Mouse (Mus musculus) liver, embryonic 11.5 days (tissue): ENCODE data around the gene Scg3. TPM values are rescaled to one million over a fixed set of nuclear protein-coding genes. Genes with fewer than 3 reads are reported as not detected.

Experiments
- ATAC-seq: fragments of 200-750 bp; cut with Nextera tagmentation; replicated peaks from 2 replicates; pipeline ENCODE4 v1.8.0; 2017; ENCODE audit warnings: moderate number of reproducible peaks, mild to moderate bottlenecking, moderate TSS enrichment, moderate library complexity; ENCODE audit not compliant: low FRiP score
- DNase-seq: peaks from one replicate; pipeline ENCODE4 v3.0.0-alpha.2; 2017; ENCODE audit warnings: low spot score
- H3K27ac ChIP-seq: fragments of 300-500 bp; sonication (generic); 2 replicates; pipeline ENCODE4 v1.5.1; 2014; ENCODE audit warnings: mild to moderate bottlenecking, low read depth, low read length, control low read depth
- H3K27me3 ChIP-seq: fragments of 300-500 bp; sonication (generic); replicated peaks from 2 replicates; pipeline ENCODE4 v1.6.1; 2014; ENCODE audit warnings: low read length, mixed read lengths; ENCODE audit not compliant: control insufficient read depth, insufficient read depth
- H3K36me3 ChIP-seq: fragments of 300-500 bp; sonication (generic); 2 replicates; pipeline ENCODE4 v1.6.1; 2014; ENCODE audit warnings: mild to moderate bottlenecking, low read length, moderate library complexity, mixed read lengths; ENCODE audit not compliant: control insufficient read depth, insufficient read depth
- H3K4me1 ChIP-seq: fragments of 300-500 bp; sonication (generic); replicated peaks from 2 replicates; pipeline ENCODE4 v1.6.1; 2014; ENCODE audit warnings: low read length, mixed read lengths; ENCODE audit not compliant: control insufficient read depth, insufficient read depth
- H3K4me2 ChIP-seq: fragments of 300-500 bp; sonication (generic); 2 replicates; pipeline ENCODE4 v1.6.1; 2014; ENCODE audit warnings: mild to moderate bottlenecking, control low read depth, moderate library complexity
- H3K4me3 ChIP-seq: fragments of 300-500 bp; sonication (generic); 2 replicates; pipeline ENCODE4 v1.5.1; 2014; ENCODE audit warnings: low read depth, low read length, control low read depth
- H3K9ac ChIP-seq: fragments of 300-500 bp; sonication (generic); 2 replicates; pipeline ENCODE4 v1.6.1; 2014; ENCODE audit warnings: low read depth, low read length, control low read depth
- H3K9me3 ChIP-seq: fragments of 300-500 bp; sonication (generic); 2 replicates; pipeline ENCODE4 v1.6.1; 2016; ENCODE audit warnings: low read length, inconsistent platforms, mixed read lengths; ENCODE audit not compliant: control insufficient read depth
- WGBS: fragments of 180-500 bp; shearing (Covaris S2); extraction: QIAGEN DNeasy Blood & Tissue Kit; methylation state at CpG from one replicate; pipeline ENCODE4 v1.1.7; 2014; 5-methylcytosine and 5-hydroxymethylcytosine counted together
- polyA plus RNA-seq: library from polyadenylated mRNA; unstranded; fragments of >200 nt; fragmentation: Nextera tagmentation; extraction: Ambion mirVana; gene quantifications from 2 replicates; pipeline ENCODE4 v1.2.1, GENCODE M21; 2014

Scg3 gene
- polyA plus RNA-seq, 1 experiment from 2014 or later, result 0.08 TPM

- Histone ChIP-seq H3K4me2 (no peak overlapping the region), H3K27me3 (no peaks in the 10 kb centered on the region), H3K36me3 (no peaks in the 10 kb centered on the region), H3K9ac (no peak overlapping the region), H3K4me1 (no peaks in the 10 kb centered on the region), H3K9me3 (no peaks in the 10 kb centered on the region), H3K4me3 (no peak overlapping the region), H3K27ac (no peak overlapping the region)
- 69% methylated on average over 7 of the region's 7 CpGs for WGBS
- ATAC-seq (no peak), DNase-seq (no peak)
Measured at GRCm38 (mm10) chr9:75600166-75600934, 83.5 kb downstream of the Scg3 start.

- no peaks in the 10 kb centered on the region for H3K36me3 ChIP-seq
- WGBS, result 61% methylated on average over 5 of the region's 5 CpGs
- no peaks in the 10 kb centered on the region for H3K9me3 ChIP-seq
- no peaks in the 10 kb centered on the region for H3K27me3 ChIP-seq
- no peaks in the 10 kb centered on the region for H3K4me1 ChIP-seq
- no peak overlapping the region for H3K4me3 ChIP-seq
- H3K27ac ChIP-seq, result no peak overlapping the region
- H3K9ac ChIP-seq, result no peak overlapping the region
- ATAC-seq, result no peak
- H3K4me2 ChIP-seq, result no peak overlapping the region
- no peak for DNase-seq
Measured at GRCm38 (mm10) chr9:75599191-75599841, 84.5 kb downstream of the Scg3 start.

- Histone ChIP-seq H3K4me3 (no peak overlapping the region), H3K9me3 (no peaks in the 10 kb centered on the region)
- WGBS, result 87% methylated on average over 4 of the region's 4 CpGs
Measured at GRCm38 (mm10) chr9:75597596-75597995, 86.3 kb downstream of the Scg3 start.

DNA sequence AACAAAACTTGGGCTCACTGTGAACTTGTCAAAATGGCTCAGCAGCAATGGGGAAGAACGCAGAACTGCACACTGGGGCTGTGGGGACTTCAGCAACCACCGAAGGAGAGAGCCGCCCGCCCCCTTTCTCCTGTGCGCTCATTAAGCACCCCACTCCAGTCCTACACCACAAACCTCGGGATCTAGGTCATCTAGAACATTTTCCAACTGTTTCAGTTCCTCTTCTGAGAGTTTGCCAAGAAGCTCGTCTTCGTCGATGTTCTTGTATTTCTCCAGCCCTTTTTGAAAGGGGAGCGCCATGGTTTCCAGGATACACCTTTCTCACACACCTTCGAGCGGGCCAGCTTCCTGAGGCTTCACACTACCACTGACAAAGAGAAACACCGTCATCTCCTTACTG is 86.8 kb downstream of the Scg3 start:
- ATAC-seq (no peak), DNase-seq (no peak)
- Histone ChIP-seq H3K4me3 (no peak overlapping the region), H3K27me3 (no peaks in the 10 kb centered on the region), H3K36me3 (no peaks in the 10 kb centered on the region), H3K9ac (no peak overlapping the region), H3K9me3 (no peaks in the 10 kb centered on the region), H3K4me2 (no peak overlapping the region), H3K4me1 (no peaks in the 10 kb centered on the region), H3K27ac (no peak overlapping the region)
- 80% methylated on average over 13 of the region's 13 CpGs for WGBS

More at GRCm38 (mm10) chr9:75597596-75597995, 86.3 kb downstream of the Scg3 start:
- H3K27me3 ChIP-seq, result no peaks in the 10 kb centered on the region
- no peak overlapping the region for H3K9ac ChIP-seq
- no peak overlapping the region for H3K27ac ChIP-seq
- no peaks in the 10 kb centered on the region for H3K4me1 ChIP-seq
- DNase-seq (no peak), ATAC-seq (no peak)
- H3K4me2 ChIP-seq, result no peak overlapping the region
- no peaks in the 10 kb centered on the region for H3K36me3 ChIP-seq

DNA sequence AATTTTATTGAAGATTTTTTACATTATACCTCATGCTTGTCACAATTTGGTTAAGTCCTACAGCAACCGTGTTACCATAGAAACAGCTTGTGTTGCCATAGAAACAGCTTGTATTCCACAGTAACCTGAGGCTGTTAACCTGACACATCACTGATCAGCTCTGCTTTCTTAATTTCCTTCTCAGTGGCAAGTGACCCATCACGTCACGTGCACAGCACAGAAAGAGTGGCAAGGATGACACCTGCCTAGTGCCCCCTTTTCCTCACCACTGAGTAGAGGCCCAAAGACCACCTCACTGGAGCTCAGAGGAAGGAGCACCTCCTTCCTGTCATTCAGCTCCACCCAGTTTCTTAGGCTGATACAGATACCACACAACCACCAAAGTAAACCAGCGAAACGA is 90.4 kb downstream of the Scg3 start:
- Histone ChIP-seq H3K9me3 (no peaks in the 10 kb centered on the region), H3K27ac (no peak overlapping the region), H3K36me3 (no peaks in the 10 kb centered on the region), H3K27me3 (no peaks in the 10 kb centered on the region), H3K4me3 (no peak overlapping the region), H3K9ac (no peak overlapping the region), H3K4me2 (no peak overlapping the region), H3K4me1 (no peaks in the 10 kb centered on the region)
- 76% methylated on average over 5 of the region's 5 CpGs for WGBS
- ATAC-seq (no peak), DNase-seq (no peak)

Other genes starting within 250 kb of the Scg3 start
- gene Leo1, start 242.5 kb downstream of the Scg3 start, polyA plus RNA-seq, result 39.0 and 39.4 TPM in 2 replicates
- 63.2 and 63.6 TPM in 2 replicates for gene Tmod3, start 124.4 kb downstream of the Scg3 start, polyA plus RNA-seq
- 2.8 and 3.1 TPM in 2 replicates for gene Tmod2, start 72.7 kb downstream of the Scg3 start, polyA plus RNA-seq
- 10.1 and 10.8 TPM in 2 replicates for gene Lysmd2, start 58.3 kb downstream of the Scg3 start, polyA plus RNA-seq
- 3.8 and 4.6 TPM in 2 replicates for gene Bmp5, start 91.3 kb upstream of the Scg3 start, polyA plus RNA-seq